Mouse (Mus musculus) limb, embryonic 14.5 days (tissue): ENCODE measurements at regions not wholly inside any gene's neighbourhood (a gene's known extent, or its start where the extent isn't known, plus 50 kb on each side); places are given as distances from the start of the nearest gene placed in this dataset.
A peak's percentile ranks its signal among the peaks of the same experiment; 100 is the strongest.

Experiments
- ATAC-seq: fragments of 200-750 bp; cut with Nextera tagmentation; 2 replicates; pipeline ENCODE4 v1.8.0; 2017; ENCODE audit warnings: low read depth, moderate number of reproducible peaks, moderate TSS enrichment; ENCODE audit not compliant: low FRiP score
- DNase-seq: peaks from one replicate; pipeline ENCODE4 v3.0.0-alpha.2; 2015; ENCODE audit warnings: low spot score
- H3K27ac ChIP-seq: fragments of 300-500 bp; sonication (generic); replicated peaks from 2 replicates; pipeline ENCODE4 v1.5.1; 2014; ENCODE audit warnings: low read depth, mild to moderate bottlenecking, low read length, moderate library complexity, mixed read lengths
- H3K27me3 ChIP-seq: fragments of 300-500 bp; sonication (generic); 2 replicates; pipeline ENCODE4 v1.6.1; 2014; ENCODE audit warnings: low read length, mixed read lengths; ENCODE audit not compliant: control insufficient read depth, insufficient read depth
- H3K36me3 ChIP-seq: fragments of 300-500 bp; sonication (generic); 2 replicates; pipeline ENCODE4 v1.6.1; 2014; ENCODE audit warnings: mild to moderate bottlenecking, low read length, moderate library complexity, mixed read lengths; ENCODE audit not compliant: control insufficient read depth, insufficient read depth
- H3K4me1 ChIP-seq: fragments of 300-500 bp; sonication (generic); 2 replicates; pipeline ENCODE4 v1.6.1; 2014; ENCODE audit warnings: antibody characterized with exemption, low read length, mixed read lengths; ENCODE audit not compliant: control insufficient read depth, insufficient read depth
- H3K4me2 ChIP-seq: fragments of 300-500 bp; sonication (generic); replicated peaks from 2 replicates; pipeline ENCODE4 v1.6.1; 2014; ENCODE audit warnings: low read depth, mild to moderate bottlenecking, low read length, moderate library complexity; ENCODE audit not compliant: severe bottlenecking
- H3K4me3 ChIP-seq: fragments of 300-500 bp; sonication (generic); replicated peaks from 2 replicates; pipeline ENCODE4 v1.5.1; 2014; ENCODE audit warnings: low read length
- H3K9ac ChIP-seq: fragments of 300-500 bp; sonication (generic); 2 replicates; pipeline ENCODE4 v1.6.1; 2014; ENCODE audit warnings: mild to moderate bottlenecking, low read depth, low read length, moderate library complexity; ENCODE audit not compliant: severe bottlenecking
- H3K9me3 ChIP-seq: fragments of 300-500 bp; sonication (generic); 2 replicates; pipeline ENCODE4 v1.6.1; 2016; ENCODE audit warnings: low read length; ENCODE audit not compliant: control insufficient read depth
- POLR2A ChIP-seq: fragments of 200-500 bp; IDR thresholded peaks from 2 replicates; pipeline ENCODE4 v1.8.0; 2012; ENCODE audit warnings: inconsistent platforms, mild to moderate bottlenecking, moderate library complexity, borderline replicate concordance; ENCODE audit not compliant: insufficient read depth, insufficient read length; ENCODE audit errors: extremely low read depth
- WGBS: fragments of 180-500 bp; shearing (Covaris S2); extraction: QIAGEN DNeasy Blood & Tissue Kit; methylation state at CpG from one replicate; pipeline ENCODE4 v1.1.7; 2014; 5-methylcytosine and 5-hydroxymethylcytosine counted together

DNA sequence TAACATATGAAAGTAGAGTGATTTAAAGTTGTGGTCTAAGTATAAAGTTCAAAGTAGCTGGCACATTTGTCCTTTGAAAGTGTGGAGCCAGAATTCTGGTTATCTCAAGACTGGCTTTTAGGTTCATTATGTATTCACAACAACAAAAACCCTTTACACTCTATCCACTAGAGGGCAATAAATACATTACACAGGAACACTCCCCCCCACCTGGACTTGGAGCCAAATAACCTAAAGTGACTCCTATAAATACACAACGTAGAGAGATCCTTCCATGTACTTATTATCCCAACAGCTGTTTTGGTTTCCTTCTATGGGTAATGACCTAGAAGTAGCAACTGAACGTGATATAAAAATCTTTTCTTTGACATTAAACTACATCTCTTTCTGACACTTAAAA lies 1235.8 kb downstream of the Pcdh19 start:
- H3K9ac ChIP-seq = no peak overlapping the region
- no peak for ATAC-seq
- no peaks in the 10 kb centered on the region for H3K9me3 ChIP-seq
- no peaks in the 10 kb centered on the region for H3K27me3 ChIP-seq
- no peak overlapping the region for H3K4me3 ChIP-seq
- H3K4me1 ChIP-seq = no peaks in the 10 kb centered on the region
- H3K27ac ChIP-seq = no peak overlapping the region
- H3K4me2 ChIP-seq = no peak overlapping the region
- peak; percentile 4 for DNase-seq
- WGBS = 31% methylated on average over 2 of the region's 2 CpGs
- H3K36me3 ChIP-seq = no peaks in the 10 kb centered on the region
- TF ChIP-seq POLR2A = no peak
